Mouse (Mus musculus): ENCODE results near the gene Gm42420. TPM values are rescaled to one million over a fixed set of nuclear protein-coding genes. Genes with fewer than 3 reads are reported as not detected.
A peak's percentile ranks its signal among the peaks of the same experiment; 100 is the strongest.

Gene Gm42420
- polyA plus RNA-seq, 1 experiment, result 0.96 TPM

DNA sequence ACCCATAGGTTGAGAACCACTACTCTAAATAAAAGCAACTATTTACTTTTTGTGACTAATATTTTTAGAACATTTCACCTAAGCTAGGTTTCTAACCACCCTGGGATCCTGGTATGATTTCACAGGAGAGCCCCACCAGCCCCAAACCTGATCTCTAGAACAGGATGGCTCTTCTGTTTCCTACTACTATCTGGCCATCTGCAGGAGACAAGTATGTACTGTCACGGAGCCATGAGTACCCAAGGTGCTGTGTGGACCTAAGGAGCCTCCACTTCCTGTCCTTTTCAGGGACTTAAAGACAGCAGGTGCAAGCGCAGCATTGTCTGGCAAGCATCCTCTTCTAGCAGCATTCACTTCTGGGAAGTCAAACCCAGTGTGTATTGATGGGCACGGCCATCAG is 16.3 kb downstream of the Gm42420 start:
- WGBS, result 32% methylated on average over 3 of the region's 3 CpGs
- DNase-seq, result no peak
- Histone ChIP-seq H3K27me3 (ENCODE audit: control insufficient read depth, insufficient read depth, low read length) (no peaks in the 10 kb centered on the region), H3K4me1 (replicated peaks; ENCODE audit: control insufficient read depth, insufficient read depth, low read length) (no peaks in the 10 kb centered on the region), H3K36me3 (ENCODE audit: control insufficient read depth, insufficient read depth, low read length) (peaks cover 18% of the 10 kb centered on the region; the same call in 1 of the 2 replicates), H3K27ac (ENCODE audit: control insufficient read depth, insufficient read depth, low read length) (no peak overlapping the region), H3K4me3 (ENCODE audit: control insufficient read depth, insufficient read depth, low read length) (no peak overlapping the region)
- TF ChIP-seq CTCF (IDR thresholded peaks at IDR 0.05; ENCODE audit: borderline replicate concordance, control insufficient read depth, extremely low read depth, insufficient read depth, low read length, poor library complexity) (no peak), POLR2A (IDR thresholded peaks at IDR 0.05; ENCODE audit: control insufficient read depth, extremely low read depth, insufficient read depth, low read length, poor library complexity) (no peak)

DNA sequence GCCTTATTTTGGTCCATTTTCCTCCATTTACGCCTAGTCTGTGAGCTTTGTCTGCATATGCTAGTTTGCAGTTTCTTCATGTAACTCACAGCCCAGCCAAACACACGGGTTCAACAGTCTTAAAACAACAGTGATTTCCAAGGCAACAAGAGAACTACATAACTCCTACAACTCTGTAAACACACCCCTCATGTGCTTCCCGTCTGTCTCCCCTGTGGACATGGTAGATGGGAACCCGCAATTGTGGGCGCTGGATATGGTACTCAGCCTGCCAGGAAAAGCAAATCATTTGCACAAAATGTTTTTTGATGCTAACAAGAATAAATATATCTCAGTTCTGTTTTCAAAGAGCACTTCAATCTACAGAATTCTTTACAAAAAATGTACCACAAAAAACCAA is 19.0 kb downstream of the Gm42420 start:
- H3K27me3 ChIP-seq (ENCODE audit: control insufficient read depth, insufficient read depth, low read length), result no peaks in the 10 kb centered on the region
- 97% methylated on average over 5 of the region's 5 CpGs for WGBS
- H3K4me1 ChIP-seq (replicated peaks; ENCODE audit: control insufficient read depth, insufficient read depth, low read length), result no peaks in the 10 kb centered on the region
- H3K4me3 ChIP-seq (ENCODE audit: control insufficient read depth, insufficient read depth, low read length), result no peak overlapping the region
- TF ChIP-seq CTCF (IDR thresholded peaks at IDR 0.05; ENCODE audit: borderline replicate concordance, control insufficient read depth, extremely low read depth, insufficient read depth, low read length, poor library complexity) (no peak), POLR2A (IDR thresholded peaks at IDR 0.05; ENCODE audit: control insufficient read depth, extremely low read depth, insufficient read depth, low read length, poor library complexity) (no peak)
- H3K36me3 ChIP-seq (ENCODE audit: control insufficient read depth, insufficient read depth, low read length), result peaks cover 9% of the 10 kb centered on the region; the same call in 1 of the 2 replicates
- no peak overlapping the region for H3K27ac ChIP-seq (ENCODE audit: control insufficient read depth, insufficient read depth, low read length)
- DNase-seq, result no peak

- Histone ChIP-seq H3K4me1 (replicated peaks; ENCODE audit: control insufficient read depth, insufficient read depth, low read length) (no peaks in the 10 kb centered on the region), H3K27me3 (ENCODE audit: control insufficient read depth, insufficient read depth, low read length) (no peaks in the 10 kb centered on the region), H3K4me3 (ENCODE audit: control insufficient read depth, insufficient read depth, low read length) (no peak overlapping the region), H3K27ac (ENCODE audit: control insufficient read depth, insufficient read depth, low read length) (no peak overlapping the region), H3K36me3 (ENCODE audit: control insufficient read depth, insufficient read depth, low read length) (peaks cover under 1% of the 10 kb centered on the region; the same call in 1 of the 2 replicates)
- WGBS, result 98% methylated on average over 6 of the region's 6 CpGs
- TF ChIP-seq POLR2A (IDR thresholded peaks at IDR 0.05; ENCODE audit: control insufficient read depth, extremely low read depth, insufficient read depth, low read length, poor library complexity), result no peak
- no peak for TF ChIP-seq CTCF (IDR thresholded peaks at IDR 0.05; ENCODE audit: borderline replicate concordance, control insufficient read depth, extremely low read depth, insufficient read depth, low read length, poor library complexity)
- no peak for DNase-seq
Observed at GRCm38 (mm10) chr6:39606056-39606455, 20.5 kb downstream of the Gm42420 start.

- TF ChIP-seq CTCF (IDR thresholded peaks at IDR 0.05; ENCODE audit: borderline replicate concordance, control insufficient read depth, extremely low read depth, insufficient read depth, low read length, poor library complexity) (no peak), POLR2A (IDR thresholded peaks at IDR 0.05; ENCODE audit: control insufficient read depth, extremely low read depth, insufficient read depth, low read length, poor library complexity) (no peak)
- Histone ChIP-seq H3K4me3 (ENCODE audit: control insufficient read depth, insufficient read depth, low read length) (no peak overlapping the region), H3K36me3 (ENCODE audit: control insufficient read depth, insufficient read depth, low read length) (no peaks in the 10 kb centered on the region; the same call in 1 of the 2 replicates), H3K27me3 (ENCODE audit: control insufficient read depth, insufficient read depth, low read length) (no peaks in the 10 kb centered on the region), H3K27ac (ENCODE audit: control insufficient read depth, insufficient read depth, low read length) (no peak overlapping the region), H3K4me1 (replicated peaks; ENCODE audit: control insufficient read depth, insufficient read depth, low read length) (no peaks in the 10 kb centered on the region)
- DNase-seq, result peak; percentile 26
- WGBS, result 17% methylated on average over 3 of the region's 3 CpGs
Observed at GRCm38 (mm10) chr6:39606862-39607261, 21.3 kb downstream of the Gm42420 start.

DNA sequence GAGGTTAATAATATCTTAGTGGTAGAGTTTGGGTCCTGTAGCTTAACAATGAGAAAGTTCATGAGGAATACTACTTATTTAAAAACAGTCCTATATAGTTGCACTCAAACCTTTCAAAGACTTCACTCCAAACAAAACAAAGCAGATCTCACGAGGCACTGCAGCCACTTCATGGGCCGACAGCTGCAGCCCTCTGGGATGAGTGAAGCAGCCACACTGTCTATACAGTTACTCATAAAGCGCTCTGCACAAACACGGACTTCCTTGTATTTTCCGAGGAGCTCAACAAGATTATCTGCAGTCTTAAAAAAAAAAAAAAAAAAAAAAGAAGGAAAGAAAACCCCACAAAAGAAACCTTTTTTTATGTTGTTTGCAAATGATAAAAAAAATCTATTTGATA is 21.8 kb downstream of the Gm42420 start:
- Histone ChIP-seq H3K27me3 (ENCODE audit: control insufficient read depth, insufficient read depth, low read length) (no peaks in the 10 kb centered on the region), H3K4me1 (replicated peaks; ENCODE audit: control insufficient read depth, insufficient read depth, low read length) (no peaks in the 10 kb centered on the region), H3K36me3 (ENCODE audit: control insufficient read depth, insufficient read depth, low read length) (no peaks in the 10 kb centered on the region; the same call in 1 of the 2 replicates), H3K4me3 (ENCODE audit: control insufficient read depth, insufficient read depth, low read length) (no peak overlapping the region), H3K27ac (ENCODE audit: control insufficient read depth, insufficient read depth, low read length) (no peak overlapping the region)
- DNase-seq, result no peak
- TF ChIP-seq CTCF (IDR thresholded peaks at IDR 0.05; ENCODE audit: borderline replicate concordance, control insufficient read depth, extremely low read depth, insufficient read depth, low read length, poor library complexity) (no peak), POLR2A (IDR thresholded peaks at IDR 0.05; ENCODE audit: control insufficient read depth, extremely low read depth, insufficient read depth, low read length, poor library complexity) (no peak)
- 91% methylated on average over 5 of the region's 5 CpGs for WGBS

DNA sequence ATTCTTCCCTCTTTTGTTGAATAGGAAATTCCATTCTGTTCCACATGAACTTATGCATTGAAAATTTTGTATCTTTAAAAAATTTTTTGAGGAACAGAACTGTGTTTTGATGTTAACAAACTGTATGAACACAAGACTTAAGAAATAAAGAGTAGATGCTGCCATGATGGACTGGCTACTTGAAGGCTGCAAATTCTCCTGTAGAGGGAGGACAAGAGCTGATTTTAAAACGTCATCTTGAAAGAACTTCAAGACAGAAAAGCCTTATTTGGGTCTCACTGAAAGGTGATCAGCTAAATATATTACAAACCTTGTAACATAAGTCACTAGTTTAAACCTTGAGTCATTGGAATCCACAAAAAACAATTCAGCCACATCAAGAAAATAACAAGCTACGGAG is 24.7 kb downstream of the Gm42420 start:
- Histone ChIP-seq H3K36me3 (ENCODE audit: control insufficient read depth, insufficient read depth, low read length) (peaks cover 9% of the 10 kb centered on the region; the same call in 1 of the 2 replicates), H3K27me3 (ENCODE audit: control insufficient read depth, insufficient read depth, low read length) (no peaks in the 10 kb centered on the region), H3K4me3 (ENCODE audit: control insufficient read depth, insufficient read depth, low read length) (no peak overlapping the region), H3K4me1 (replicated peaks; ENCODE audit: control insufficient read depth, insufficient read depth, low read length) (no peaks in the 10 kb centered on the region), H3K27ac (ENCODE audit: control insufficient read depth, insufficient read depth, low read length) (no peak overlapping the region)
- 70% methylated on average over 2 of the region's 2 CpGs for WGBS
- DNase-seq, result no peak
- TF ChIP-seq POLR2A (IDR thresholded peaks at IDR 0.05; ENCODE audit: control insufficient read depth, extremely low read depth, insufficient read depth, low read length, poor library complexity), result no peak
- TF ChIP-seq CTCF (IDR thresholded peaks at IDR 0.05; ENCODE audit: borderline replicate concordance, control insufficient read depth, extremely low read depth, insufficient read depth, low read length, poor library complexity), result no peak

GRCm38 (mm10) chr6:39611296-39611695 is 25.7 kb downstream of the Gm42420 start:
- no peaks in the 10 kb centered on the region for H3K4me1 ChIP-seq (replicated peaks; ENCODE audit: control insufficient read depth, insufficient read depth, low read length)
- no peak overlapping the region for H3K4me3 ChIP-seq (ENCODE audit: control insufficient read depth, insufficient read depth, low read length)
- no peaks in the 10 kb centered on the region for H3K27me3 ChIP-seq (ENCODE audit: control insufficient read depth, insufficient read depth, low read length)
- WGBS, result 97% methylated on average over 2 of the region's 2 CpGs
- peaks cover 10% of the 10 kb centered on the region; the same call in 1 of the 2 replicates for H3K36me3 ChIP-seq (ENCODE audit: control insufficient read depth, insufficient read depth, low read length)
- no peak overlapping the region for H3K27ac ChIP-seq (ENCODE audit: control insufficient read depth, insufficient read depth, low read length)
- TF ChIP-seq CTCF (IDR thresholded peaks at IDR 0.05; ENCODE audit: borderline replicate concordance, control insufficient read depth, extremely low read depth, insufficient read depth, low read length, poor library complexity) (no peak), POLR2A (IDR thresholded peaks at IDR 0.05; ENCODE audit: control insufficient read depth, extremely low read depth, insufficient read depth, low read length, poor library complexity) (no peak)
- no peak for DNase-seq

Other genes starting within 250 kb of the Gm42420 start
- 28.6 and 30.8 TPM in 2 replicates for gene Slc37a3, start 208.1 kb upstream of the Gm42420 start, polyA plus RNA-seq (2012; rRNA removed)
- 9.8 and 13.2 TPM in 2 replicates for gene Rab19, start 204.6 kb upstream of the Gm42420 start, polyA plus RNA-seq (2012; rRNA removed)
- 44.3 and 45.8 TPM in 2 replicates for gene Mkrn1, start 165.3 kb upstream of the Gm42420 start, polyA plus RNA-seq (2012; rRNA removed)
- gene Dennd2a, start 27.9 kb upstream of the Gm42420 start, polyA plus RNA-seq (2012; rRNA removed), result 2.6 and 3.2 TPM in 2 replicates
- gene Adck2, start 11.9 kb upstream of the Gm42420 start, polyA plus RNA-seq (2012; rRNA removed), result 17.0 and 18.8 TPM in 2 replicates
- 249 and 412 TPM in 2 replicates for gene Ndufb2, start 6.8 kb downstream of the Gm42420 start, polyA plus RNA-seq (2012; rRNA removed)
- 12.3 and 15.5 TPM in 2 replicates for gene Braf, start 139.7 kb downstream of the Gm42420 start, polyA plus RNA-seq (2012; rRNA removed)
- 77.9 and 96.3 TPM in 2 replicates for gene Mrps33, start 225.2 kb downstream of the Gm42420 start, polyA plus RNA-seq (2012; rRNA removed)

Data from thymus, adult 2 months (tissue).